Mouse (Mus musculus): ENCODE results near the gene Magea1. TPM values are rescaled to one million over a fixed set of nuclear protein-coding genes. Genes with fewer than 3 reads are reported as not detected.
"Not testable (repeated sequence)": the region's sequence is repeated elsewhere in the genome, so short reads cannot be mapped to it uniquely, and the experiment has no call there.

Magea1 gene
- polyA plus RNA-seq (2015; fragmentation: Nextera tagmentation; extraction: Ambion mirVana): not detected in 2 replicates

DNA sequence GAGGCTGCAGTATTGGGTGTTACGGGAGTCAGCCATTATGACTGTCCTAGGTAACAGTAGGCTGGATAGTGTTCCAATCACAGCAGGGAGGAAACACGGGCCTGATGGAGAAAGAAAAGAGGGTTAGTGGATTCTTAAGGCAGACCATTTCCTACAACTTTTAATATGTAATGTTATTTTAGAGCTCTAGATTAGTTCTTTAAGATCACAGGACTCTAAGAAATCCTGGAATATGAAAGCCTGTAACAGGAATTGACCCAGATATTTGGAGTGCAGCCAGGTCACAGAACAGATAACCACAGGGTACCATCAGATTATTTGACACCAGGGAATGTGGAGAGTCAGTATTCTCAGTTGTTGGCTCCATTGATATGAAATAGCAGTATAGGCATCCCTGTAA lies at the start of gene Magea1:
Gene Magea1 (minus strand): TSS at position 101 of the 400 bp plus-strand sequence.
- not testable (repeated sequence) for H3K9me3 ChIP-seq (ENCODE audit: control insufficient read depth, low read length); H3K27me3 ChIP-seq (replicated peaks; ENCODE audit: control insufficient read depth, insufficient read depth, low read length); H3K4me3 ChIP-seq (replicated peaks; ENCODE audit: low read length); ATAC-seq; H3K9ac ChIP-seq (replicated peaks; ENCODE audit: low read depth, low read length); H3K4me1 ChIP-seq (replicated peaks; ENCODE audit: control insufficient read depth, insufficient read depth, low read length); H3K27ac ChIP-seq (ENCODE audit: low read length); H3K4me2 ChIP-seq (ENCODE audit: low read length); H3K36me3 ChIP-seq (ENCODE audit: control insufficient read depth, insufficient read depth)
- 100% methylated on average over 1 of the region's 2 CpGs for WGBS

DNA sequence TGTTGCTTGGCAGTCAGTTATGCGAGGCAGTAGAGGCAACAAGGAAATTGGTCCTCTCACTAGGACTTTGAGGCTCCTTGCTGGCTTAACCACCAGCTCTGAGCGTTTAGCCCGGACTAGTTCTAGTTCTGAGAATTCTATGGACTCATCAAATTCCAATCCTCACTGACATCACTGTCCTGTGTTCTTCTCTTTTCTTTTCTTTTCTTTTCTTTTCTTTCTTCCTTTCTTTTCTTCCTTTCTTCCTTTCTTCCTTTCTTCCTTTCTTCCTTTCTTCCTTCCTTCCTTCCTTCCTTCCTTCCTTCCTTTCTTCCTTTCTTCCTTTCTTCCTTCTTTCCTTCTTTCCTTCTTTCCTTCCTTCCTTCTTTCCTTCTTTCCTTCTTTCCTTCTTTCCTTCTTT lies 38.7 kb upstream of the Magea1 start, which contains the start of gene Cldn34b2:
Gene Cldn34b2 (minus strand): TSS at position 101 of the 400 bp plus-strand sequence.
- 92% methylated on average over 3 of the region's 3 CpGs for WGBS
- not testable (repeated sequence) for ATAC-seq; H3K27ac ChIP-seq (ENCODE audit: low read length); H3K4me2 ChIP-seq (ENCODE audit: low read length); H3K9ac ChIP-seq (replicated peaks; ENCODE audit: low read depth, low read length); H3K36me3 ChIP-seq (ENCODE audit: control insufficient read depth, insufficient read depth); H3K4me3 ChIP-seq (replicated peaks; ENCODE audit: low read length); H3K4me1 ChIP-seq (replicated peaks; ENCODE audit: control insufficient read depth, insufficient read depth, low read length); H3K9me3 ChIP-seq (ENCODE audit: control insufficient read depth, low read length); H3K27me3 ChIP-seq (replicated peaks; ENCODE audit: control insufficient read depth, insufficient read depth, low read length)

DNA sequence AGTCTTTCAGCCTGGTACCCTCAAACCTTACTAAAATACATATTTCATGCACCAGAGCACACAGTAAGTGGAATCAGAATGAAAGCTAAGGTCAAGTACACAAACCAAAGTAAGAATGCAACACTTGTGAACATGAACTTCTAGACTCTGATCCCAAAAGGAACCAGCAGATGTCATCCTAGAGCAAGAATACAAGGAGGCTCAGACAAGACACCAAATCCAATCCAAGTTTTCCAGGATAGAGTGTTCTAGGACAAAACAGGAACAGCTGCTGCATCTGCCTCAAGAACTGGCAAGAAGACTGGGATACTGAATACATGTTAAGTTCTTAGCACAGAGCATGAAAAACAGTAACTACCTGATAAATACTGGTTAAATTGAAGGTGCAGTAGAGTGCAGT lies 8.4 kb upstream of the Magea1 start:
- Histone ChIP-seq H3K4me3 (replicated peaks; ENCODE audit: low read length) (no peak overlapping the region), H3K27me3 (replicated peaks; ENCODE audit: control insufficient read depth, insufficient read depth, low read length) (no peaks in the 10 kb centered on the region), H3K27ac (ENCODE audit: low read length) (no peak overlapping the region), H3K9me3 (ENCODE audit: control insufficient read depth, low read length) (no peaks in the 10 kb centered on the region; the same call in 1 of the 2 replicates), H3K4me2 (ENCODE audit: low read length) (no peak overlapping the region), H3K4me1 (replicated peaks; ENCODE audit: control insufficient read depth, insufficient read depth, low read length) (no peaks in the 10 kb centered on the region), H3K36me3 (ENCODE audit: control insufficient read depth, insufficient read depth) (no peaks in the 10 kb centered on the region), H3K9ac (replicated peaks; ENCODE audit: low read depth, low read length) (no peak overlapping the region)
- ATAC-seq: no peak

DNA sequence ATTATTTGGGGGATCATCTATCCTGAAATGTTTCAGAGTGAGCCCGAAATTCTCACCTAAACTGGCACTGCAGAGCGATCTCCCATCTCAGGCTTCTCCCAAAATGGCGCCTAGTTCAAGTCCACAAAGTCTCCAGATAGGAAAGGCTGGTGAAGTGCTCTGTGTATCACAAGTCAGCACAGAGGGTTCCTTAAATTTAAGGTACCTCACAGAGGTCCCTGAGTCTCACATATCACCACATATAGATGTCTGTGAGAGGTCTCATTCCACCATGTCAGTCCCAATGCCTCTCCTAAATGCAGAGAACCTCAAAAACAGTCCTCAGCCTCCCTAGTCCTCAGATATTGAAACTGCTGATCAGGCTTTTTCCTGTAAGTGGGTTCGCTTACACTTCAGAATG lies 4.0 kb upstream of the Magea1 start, which contains the start of gene Magea2:
Gene Magea2 (minus strand): TSS at position 101 of the 400 bp plus-strand sequence.
- H3K27ac ChIP-seq (ENCODE audit: low read length); H3K36me3 ChIP-seq (ENCODE audit: control insufficient read depth, insufficient read depth); ATAC-seq; H3K9me3 ChIP-seq (ENCODE audit: control insufficient read depth, low read length); H3K9ac ChIP-seq (replicated peaks; ENCODE audit: low read depth, low read length); H3K4me3 ChIP-seq (replicated peaks; ENCODE audit: low read length); H3K4me1 ChIP-seq (replicated peaks; ENCODE audit: control insufficient read depth, insufficient read depth, low read length); H3K27me3 ChIP-seq (replicated peaks; ENCODE audit: control insufficient read depth, insufficient read depth, low read length); H3K4me2 ChIP-seq (ENCODE audit: low read length): not testable (repeated sequence)
- WGBS: 80% methylated on average over 3 of the region's 4 CpGs

DNA sequence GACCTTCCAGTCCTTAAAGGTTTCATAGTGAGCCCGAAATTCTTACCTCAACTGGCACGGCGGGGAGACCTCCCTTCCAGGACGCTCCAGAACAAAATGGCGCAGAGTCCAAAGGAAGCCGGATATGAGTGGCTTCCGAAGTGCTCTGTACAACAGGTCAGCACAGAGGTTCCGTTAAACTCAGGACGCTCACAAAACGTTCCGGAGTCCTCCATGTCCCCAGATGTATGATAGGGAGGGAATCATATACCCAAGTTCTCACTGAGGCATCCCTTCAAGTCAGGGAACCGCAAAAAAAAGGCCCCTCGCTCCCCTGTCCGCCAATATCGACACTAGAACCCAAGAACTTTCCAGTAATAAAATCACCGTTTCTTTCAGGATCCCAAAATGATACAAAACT lies 26.5 kb downstream of the Magea1 start, which contains the start of gene Magea5:
Gene Magea5 (minus strand): TSS at position 101 of the 400 bp plus-strand sequence.
- not testable (repeated sequence) for ATAC-seq; H3K9ac ChIP-seq (replicated peaks; ENCODE audit: low read depth, low read length); H3K36me3 ChIP-seq (ENCODE audit: control insufficient read depth, insufficient read depth); H3K9me3 ChIP-seq (ENCODE audit: control insufficient read depth, low read length); H3K4me1 ChIP-seq (replicated peaks; ENCODE audit: control insufficient read depth, insufficient read depth, low read length); H3K4me2 ChIP-seq (ENCODE audit: low read length); H3K27ac ChIP-seq (ENCODE audit: low read length); H3K4me3 ChIP-seq (replicated peaks; ENCODE audit: low read length); H3K27me3 ChIP-seq (replicated peaks; ENCODE audit: control insufficient read depth, insufficient read depth, low read length)
- WGBS: 90% methylated on average over 14 of the region's 16 CpGs

Other genes starting within 250 kb of the Magea1 start
- not detected in 2 replicates for gene Cldn34b1, start 199.5 kb downstream of the Magea1 start, polyA plus RNA-seq (2015; fragmentation: Nextera tagmentation; extraction: Ambion mirVana)
- gene Magea6, start 153.8 kb downstream of the Magea1 start, polyA plus RNA-seq (2015; fragmentation: Nextera tagmentation; extraction: Ambion mirVana): not detected in 2 replicates
- gene Magea3, start 140.3 kb downstream of the Magea1 start, polyA plus RNA-seq (2015; fragmentation: Nextera tagmentation; extraction: Ambion mirVana): not detected in 2 replicates
- gene Magea8, start 93.9 kb downstream of the Magea1 start, polyA plus RNA-seq (2015; fragmentation: Nextera tagmentation; extraction: Ambion mirVana): not detected in 2 replicates
- not detected in 2 replicates for gene Magea5, start 26.6 kb downstream of the Magea1 start, polyA plus RNA-seq (2015; fragmentation: Nextera tagmentation; extraction: Ambion mirVana)
- not detected in 2 replicates for gene Magea2, start 3.9 kb upstream of the Magea1 start, polyA plus RNA-seq (2015; fragmentation: Nextera tagmentation; extraction: Ambion mirVana)
- gene Cldn34b2, start 38.6 kb upstream of the Magea1 start, polyA plus RNA-seq (2015; fragmentation: Nextera tagmentation; extraction: Ambion mirVana): not detected in 2 replicates
- 53.7 and 62.9 TPM in 2 replicates for gene Sat1, start 126.7 kb upstream of the Magea1 start, polyA plus RNA-seq (2015; fragmentation: Nextera tagmentation; extraction: Ambion mirVana)
- gene Acot9, start 172.7 kb upstream of the Magea1 start, polyA plus RNA-seq (2015; fragmentation: Nextera tagmentation; extraction: Ambion mirVana): 34.3 and 37.4 TPM in 2 replicates

Data from forebrain, embryonic 16.5 days (tissue).